Mouse (Mus musculus) ES-E14 (cell line): Measurements from ENCODE around the gene Tcl1b4. TPM values are rescaled to one million over a fixed set of nuclear protein-coding genes. Genes with fewer than 3 reads are reported as not detected.

ENCODE experiments used
- DNase-seq: peaks from one replicate; pipeline ENCODE4 v3.0.0-alpha.2; 2013; ENCODE audit warnings: low read depth, low spot score
- H3K27ac ChIP-seq: 2 replicates; pipeline ENCODE4 v1.5.1; 2012; ENCODE audit warnings: low read depth, mild to moderate bottlenecking, low read length, moderate library complexity, mixed read lengths; ENCODE audit not compliant: poor library complexity, insufficient read depth, severe bottlenecking
- H3K36me3 ChIP-seq: 2 replicates; pipeline ENCODE4 v1.6.1; 2012; ENCODE audit warnings: mild to moderate bottlenecking, low read length, moderate library complexity, mixed read lengths; ENCODE audit not compliant: control insufficient read depth, poor library complexity, insufficient read depth, severe bottlenecking
- H3K4me1 ChIP-seq, 2 experiments: fragments of 150-350 bp in 1 of 2; sonication (generic) in 1 of 2; 2 replicates each; pipeline ENCODE4 v1.6.1; 2012; ENCODE audit warnings: low read length in 2 of 2, mild to moderate bottlenecking in 1 of 2, mixed read lengths in 1 of 2; ENCODE audit not compliant: control insufficient read depth in 2 of 2, insufficient read depth in 2 of 2, poor library complexity in 1 of 2
- H3K4me3 ChIP-seq, 2 experiments: fragments of 150-350 bp in 1 of 2; sonication (generic) in 1 of 2; 2 replicates each; pipeline ENCODE4 v1.5.1; 2012; ENCODE audit warnings: low read length in 2 of 2, low read depth in 1 of 2, mild to moderate bottlenecking in 1 of 2, mixed read lengths in 1 of 2; ENCODE audit not compliant: insufficient read depth in 1 of 2, poor library complexity in 1 of 2, severe bottlenecking in 1 of 2
- H3K9ac ChIP-seq: 2 replicates; pipeline ENCODE4 v1.6.1; 2012; ENCODE audit warnings: low read depth, mild to moderate bottlenecking, low read length, mixed read lengths; ENCODE audit not compliant: poor library complexity, insufficient read depth, severe bottlenecking
- H3K9me3 ChIP-seq: fragments of 150-350 bp; sonication (generic); 2 replicates; pipeline ENCODE4 v1.6.1; 2012; ENCODE audit warnings: low read depth, mild to moderate bottlenecking, low read length; ENCODE audit not compliant: control insufficient read depth, insufficient read depth
- CHD2 ChIP-seq: IDR thresholded peaks from 2 replicates; pipeline ENCODE4 v1.6.1; 2014; ENCODE audit warnings: mild to moderate bottlenecking, low read depth, low read length, inconsistent platforms
- HCFC1 ChIP-seq: IDR thresholded peaks from 2 replicates; pipeline ENCODE4 v1.6.1; 2012; ENCODE audit warnings: low read length, inconsistent platforms, borderline replicate concordance; ENCODE audit not compliant: insufficient read depth
- MAFK ChIP-seq: IDR thresholded peaks from 2 replicates; pipeline ENCODE4 v1.6.1; 2014; ENCODE audit warnings: mild to moderate bottlenecking, low read depth, low read length, inconsistent platforms; ENCODE audit not compliant: insufficient read depth
- ZC3H11A ChIP-seq: IDR thresholded peaks from 2 replicates; pipeline ENCODE4 v1.6.1; 2012; ENCODE audit warnings: low read depth, mild to moderate bottlenecking, inconsistent platforms, low read length, borderline replicate concordance
- ZNF384 ChIP-seq: IDR thresholded peaks from 2 replicates; pipeline ENCODE4 v1.6.1; 2012; ENCODE audit warnings: low read depth, low read length, inconsistent platforms
- in situ Hi-C, 2 experiments: fragments of 600-800 bp; cut with MboI; formaldehyde crosslinking; loops; one replicate each; pipeline ENCODE4 v1.15.1; 2025; ENCODE audit warnings: low sequenced_read_pairs in 2 of 2, inconsistent platforms in 1 of 2; ENCODE audit not compliant: unreplicated experiment in 2 of 2
- total RNA-seq: library from RNA; depleted of rRNA; stranded (reverse); fragments of 300-350 nt; gene quantifications from 2 replicates; pipeline ENCODE4 v1.2.3, GENCODE M21; 2012

Tcl1b4 gene
- total RNA-seq, 1 experiment = not detected

GRCm38 (mm10) chr12:105222601-105223319 is 21.0 kb downstream of the Tcl1b4 start, which contains the start of gene Tcl1:
Tcl1 (minus strand) TSS chr12:105222793.
- in situ Hi-C loops = no loop called here
- no peak for TF ChIP-seq CHD2
- TF ChIP-seq MAFK = no peak
- no peak for TF ChIP-seq HCFC1
- no peak for TF ChIP-seq ZC3H11A
- no peak for TF ChIP-seq ZNF384
- DNase-seq = peak; percentile 51
- no peaks in the 10 kb centered on the region for H3K9me3 ChIP-seq
- peak within 1 kb of the TSS; percentile 52; the same call in 1 of the 2 replicates for H3K27ac ChIP-seq
- H3K36me3 ChIP-seq = no peaks in the 10 kb centered on the region
- peak within 1 kb of the TSS; percentile 68 for H3K9ac ChIP-seq
- H3K4me1 ChIP-seq = peaks cover 7 to 25% of the 10 kb centered on the region in 2 experiments; a peak in 3 of 4 replicates
- peak within 1 kb of the TSS; percentile 55 to 77 for H3K4me3 ChIP-seq

- Histone ChIP-seq H3K4me1 (peaks cover 7 to 23% of the 10 kb centered on the region in 2 experiments; a peak in 3 of 4 replicates), H3K9ac (peak overlapping the region; percentile 58; the same call in 1 of the 2 replicates), H3K4me3 (peak overlapping the region; percentile 51 to 58), H3K9me3 (no peaks in the 10 kb centered on the region), H3K27ac (peak overlapping the region; percentile 87), H3K36me3 (no peaks in the 10 kb centered on the region)
- TF ChIP-seq HCFC1 (no peak), ZNF384 (no peak), CHD2 (no peak), ZC3H11A (no peak), MAFK (no peak)
- DNase-seq = peak; percentile 77
- in situ Hi-C loops = no loop called here
These were observed 23.0 kb downstream of the Tcl1b4 start for GRCm38 (mm10) chr12:105224621-105225320.

- Histone ChIP-seq H3K9me3 (no peaks in the 10 kb centered on the region), H3K4me3 (no peak overlapping the region), H3K9ac (no peak overlapping the region), H3K4me1 (peaks cover 0 to 2% of the 10 kb centered on the region in 2 experiments; a peak in 1 of 4 replicates), H3K27ac (no peak overlapping the region), H3K36me3 (no peaks in the 10 kb centered on the region)
- in situ Hi-C loops = no loop called here
- DNase-seq = no peak
- no peak for TF ChIP-seq MAFK
- no peak for TF ChIP-seq ZC3H11A
- no peak for TF ChIP-seq HCFC1
- no peak for TF ChIP-seq CHD2
- no peak for TF ChIP-seq ZNF384
These were observed 32.6 kb downstream of the Tcl1b4 start for GRCm38 (mm10) chr12:105234362-105234761.

GRCm38 (mm10) chr12:105235091-105235490 is 33.3 kb downstream of the Tcl1b4 start:
- Histone ChIP-seq H3K4me3 (no peak overlapping the region), H3K36me3 (no peaks in the 10 kb centered on the region), H3K9me3 (no peaks in the 10 kb centered on the region), H3K27ac (no peak overlapping the region), H3K9ac (no peak overlapping the region), H3K4me1 (peaks cover 0 to 2% of the 10 kb centered on the region in 2 experiments; a peak in 1 of 4 replicates)
- in situ Hi-C loops = no loop called here
- DNase-seq = no peak
- TF ChIP-seq HCFC1 (no peak), ZNF384 (no peak)
